Mouse (Mus musculus): ENCODE data around the gene Ntrk1.

DNA sequence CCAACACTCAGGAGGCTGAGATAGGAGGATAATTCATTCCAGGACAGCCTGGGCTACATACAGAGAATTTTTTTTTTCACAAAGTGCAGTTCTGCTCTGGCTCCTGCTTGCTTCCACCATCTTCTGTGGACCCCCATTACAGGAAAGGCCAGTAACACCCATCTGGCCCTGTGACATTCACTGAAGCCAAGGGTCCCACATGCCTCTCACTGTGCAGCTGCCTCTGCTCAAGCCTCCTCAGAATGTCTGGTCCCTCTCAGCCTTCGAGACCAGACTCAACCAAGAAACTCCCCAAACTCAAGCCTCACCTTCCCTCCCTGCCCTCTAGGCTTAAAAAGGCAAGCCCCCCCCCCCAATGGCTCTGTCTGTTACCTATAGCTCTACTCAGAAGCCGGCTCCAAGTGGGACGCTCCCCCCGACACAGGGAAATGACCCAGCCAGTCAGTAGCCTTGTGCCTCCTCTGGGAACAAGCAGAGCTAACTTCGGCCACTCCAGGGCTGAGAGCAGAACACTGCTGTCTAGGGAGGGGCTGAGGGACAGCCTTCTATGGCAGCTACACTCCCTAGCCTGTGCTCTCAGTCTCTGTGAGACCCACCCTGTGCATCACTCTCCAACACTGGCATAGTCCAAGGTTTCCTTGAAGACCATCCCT, 29.2 kb downstream of the Ntrk1 start:
- TF ChIP-seq CTCF (IDR thresholded peaks at IDR 0.05; ENCODE audit: extremely low read depth, insufficient read depth, low read length), result no peak
- no peak for TF ChIP-seq POLR2A (IDR thresholded peaks at IDR 0.05; ENCODE audit: extremely low read depth, insufficient read depth, low read length)
